Mouse (Mus musculus) layer of hippocampus, adult 9-10 months (tissue): Measurements from ENCODE around the gene Tshr.

Source experiments
- DNase-seq: peaks from one replicate; pipeline ENCODE4 v3.0.0; 2022; ENCODE audit warnings: low spot score

The Tshr gene

DNA sequence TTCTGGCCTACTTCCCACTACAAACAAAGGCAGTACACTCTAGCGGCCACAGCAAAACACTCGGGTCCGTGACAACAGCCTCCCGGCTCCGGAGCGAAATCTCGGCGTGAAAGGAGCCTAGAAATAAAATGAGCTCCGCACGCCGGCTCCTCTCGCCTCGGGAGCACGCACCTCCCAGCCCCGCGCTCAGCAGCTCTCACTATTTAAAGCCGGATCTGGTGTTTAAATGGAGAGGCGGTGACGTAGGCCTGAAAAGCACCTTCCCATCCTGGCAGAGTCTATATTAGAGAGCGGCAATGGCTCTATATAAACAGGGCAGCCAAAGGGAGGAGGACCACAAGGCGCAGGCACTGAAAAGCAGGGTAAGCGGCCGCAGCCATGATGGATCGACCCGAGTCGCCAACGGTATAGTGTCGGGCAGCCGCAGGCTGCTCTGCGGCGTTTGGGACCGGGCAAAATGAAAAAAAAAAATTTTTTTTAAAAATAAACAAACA lies 203.9 kb downstream of the Tshr start:
- DNase-seq = peak; percentile 89

DNA sequence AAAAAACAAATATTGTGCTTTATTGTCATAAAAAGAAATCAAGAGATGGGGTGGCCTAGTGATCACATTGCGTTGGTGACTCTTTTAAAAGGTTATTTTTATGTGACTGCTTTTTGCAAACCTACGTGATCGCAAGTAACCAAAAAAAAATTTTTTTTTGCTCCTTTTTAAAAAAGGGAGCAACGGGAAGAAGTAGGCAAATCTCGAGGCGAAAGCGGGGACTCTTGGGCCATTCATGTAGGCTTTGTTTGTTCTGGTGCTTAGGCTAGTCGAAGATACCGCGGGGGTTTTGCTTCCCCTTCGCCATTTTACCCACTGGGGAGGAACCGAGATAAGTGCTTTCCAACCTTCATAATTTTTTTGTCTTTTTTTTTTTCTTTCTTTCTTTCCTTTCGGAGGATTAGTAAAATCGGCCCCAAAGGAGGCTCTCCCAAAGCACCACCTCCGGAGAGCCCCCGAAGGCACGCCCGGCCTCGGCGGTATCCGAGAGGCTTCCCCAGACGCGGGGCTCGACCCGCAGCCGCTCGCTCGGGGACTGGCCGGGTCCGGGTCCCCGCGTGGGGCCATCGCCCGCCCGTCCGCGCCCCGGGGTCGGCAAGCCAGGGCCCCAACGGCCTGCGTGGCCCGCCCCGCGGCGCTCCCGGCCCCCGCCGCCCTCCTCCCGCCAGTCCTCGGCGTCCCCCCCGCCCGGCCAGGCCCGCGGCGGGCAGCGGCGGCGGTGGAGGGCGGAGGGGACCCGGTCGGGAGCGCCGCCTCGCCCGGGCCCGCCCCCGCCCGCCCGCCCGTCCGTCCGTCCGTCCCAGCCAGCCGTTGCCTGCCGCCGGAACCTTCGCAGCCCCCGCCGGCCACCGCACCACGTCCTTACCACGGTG lies 204.5 kb downstream of the Tshr start:
- no peak for DNase-seq

DNA sequence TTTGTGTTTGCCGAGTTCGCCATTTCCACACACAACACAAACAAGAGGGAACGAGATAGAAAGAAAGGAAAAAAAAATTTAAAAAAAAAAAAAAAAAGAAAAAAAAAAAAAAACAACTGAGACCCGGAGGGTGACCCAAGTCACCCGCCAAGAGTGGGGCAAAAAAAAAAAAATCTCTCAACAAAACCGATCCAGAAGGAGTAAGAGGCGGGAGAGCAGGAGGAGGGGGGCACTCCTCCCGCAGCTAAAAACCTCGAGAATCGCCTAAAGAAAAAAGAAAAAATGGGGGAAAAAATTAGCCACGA lies 205.1 kb downstream of the Tshr start:
- no peak for DNase-seq

DNA sequence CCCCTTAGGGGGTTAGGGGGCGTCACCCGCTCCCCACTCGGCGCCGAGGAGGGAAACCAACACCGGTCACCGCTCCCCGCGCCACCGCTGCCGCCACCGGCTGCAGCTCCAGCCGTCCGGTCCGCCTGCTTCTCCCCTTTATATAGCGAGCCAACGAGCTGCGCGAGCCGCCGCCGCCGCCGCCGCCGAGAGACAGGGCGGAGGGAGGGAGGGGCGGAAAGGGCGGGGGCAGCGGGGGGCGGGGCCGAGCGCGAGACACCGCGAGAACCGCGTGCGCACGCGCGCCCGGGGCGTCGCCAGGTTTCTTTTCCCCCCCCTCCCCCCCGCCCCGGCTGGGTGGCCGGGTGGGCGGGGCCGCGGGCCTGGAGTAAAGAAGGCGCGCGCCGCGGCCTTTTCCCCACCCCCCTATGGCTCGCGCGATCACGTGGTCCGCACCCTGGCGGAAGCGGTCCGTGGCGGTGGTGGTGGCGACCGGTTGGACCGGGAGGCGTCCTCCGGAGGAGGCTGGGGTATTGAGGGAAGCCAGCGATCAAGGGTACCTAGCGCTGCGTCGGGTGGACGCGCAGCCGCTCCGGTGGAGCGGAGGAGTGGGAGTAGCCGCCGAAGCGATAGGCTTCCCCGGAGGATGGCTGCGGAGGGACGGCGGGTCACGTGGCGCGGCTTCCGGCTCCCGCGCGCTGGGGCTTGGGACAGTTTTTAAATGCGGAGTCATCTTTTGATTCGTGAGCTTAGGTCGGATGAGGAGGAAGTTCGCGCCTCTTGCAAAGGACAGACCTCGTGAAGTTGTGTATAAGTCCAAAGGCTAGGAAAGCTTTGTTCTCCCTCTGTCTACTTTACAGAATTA lies 205.7 kb downstream of the Tshr start, which contains the start of gene Gtf2a1:
TSS of gene Gtf2a1 (minus strand) at position 641 of the 844 bp plus-strand sequence.
- peak; percentile 63 for DNase-seq

DNA sequence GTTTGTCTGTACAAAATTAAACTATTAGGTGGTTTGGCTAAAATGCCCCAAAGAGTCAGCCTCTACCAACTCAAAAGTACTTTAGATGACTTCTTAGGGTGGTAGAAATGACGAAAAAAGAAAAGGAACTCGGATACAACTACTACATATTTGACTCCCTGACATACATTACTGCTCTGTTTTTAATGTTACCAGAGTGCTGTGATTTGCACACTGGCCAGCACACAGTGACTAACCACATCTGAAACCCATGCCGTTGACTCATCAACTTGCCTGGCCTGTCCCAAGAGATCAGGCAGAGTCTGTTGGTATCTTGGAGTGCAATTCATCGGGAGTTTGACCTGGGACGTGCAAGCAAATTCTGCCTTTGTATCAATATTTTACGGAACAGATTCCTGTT lies 206.4 kb downstream of the Tshr start:
- DNase-seq = no peak

DNA sequence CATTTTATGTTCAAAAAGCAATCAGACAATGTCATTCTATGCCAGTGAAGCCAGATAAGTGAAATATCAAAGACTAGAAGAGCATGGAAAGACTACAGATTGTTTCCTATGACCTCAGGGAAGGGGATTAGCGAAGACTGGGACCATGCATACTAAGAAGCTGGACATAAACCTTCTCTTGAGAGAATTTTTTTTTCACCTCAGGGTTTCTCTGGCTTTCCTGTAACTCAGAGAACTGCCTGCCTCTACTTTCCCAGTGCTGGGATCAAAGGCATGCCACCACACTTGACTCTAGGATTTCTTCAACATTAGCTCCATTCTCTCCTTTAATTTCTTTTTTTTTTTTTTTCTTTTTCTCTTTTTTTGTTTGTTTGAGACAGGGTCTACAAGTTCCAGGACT lies 206.8 kb downstream of the Tshr start:
- no peak for DNase-seq

DNA sequence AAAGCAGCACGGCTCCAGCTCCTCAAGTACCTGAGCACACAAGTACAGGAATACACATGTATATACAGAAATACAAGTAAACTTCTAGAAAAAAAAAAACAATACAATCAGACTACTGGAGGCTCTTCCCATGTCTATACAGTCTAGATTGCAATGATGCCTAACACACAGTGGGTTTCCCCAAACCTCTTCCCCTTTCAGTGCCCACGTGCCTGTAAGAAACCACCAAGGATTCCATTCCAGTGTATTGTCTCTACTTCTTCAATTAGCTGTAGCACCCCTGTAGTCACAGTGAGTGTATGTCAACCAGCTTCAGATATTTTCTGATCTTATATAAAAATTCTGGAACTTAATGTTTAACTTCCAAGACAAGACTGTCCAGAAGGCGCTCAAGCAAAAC lies 207.8 kb downstream of the Tshr start:
- no peak for DNase-seq
